7 mouse cellular contexts compared by ENCODE assay signal in genomic region chr16:7136971-7137370, GRCm38 (mm10).
A peak's percentile ranks its signal among the peaks of the same experiment; 100 is the strongest.
DNase-seq lines count a peak whose midpoint lies in the region.

No protein-coding gene starts in this region.

- H3K27ac ChIP-seq in limb, embryonic 10.5 days = no peak overlapping the region

- 62% methylated on average over 1 of the region's 1 CpGs for WGBS in limb, embryonic 10.5 days

- peak; percentile 40 for DNase-seq in layer of hippocampus, adult 9-11 months
- DNase-seq in layer of hippocampus, postnatal 36 days = no peak
- DNase-seq in brain, adult 2 months (ENCODE audit: low read depth, low spot score) = peak; percentile 89
- DNase-seq in gastrocnemius, postnatal 14 days = peak; percentile 65
- DNase-seq in limb, embryonic 10.5 days (ENCODE audit: low spot score) = peak; percentile 36
- peak; percentile 56 for DNase-seq in telencephalon, adult 2 months (ENCODE audit: low read depth, low spot score)
- DNase-seq in spleen, postnatal 4 days (ENCODE audit: low spot score in 2 of 2) = no peak

- no peaks in the 10 kb centered on the region for H3K36me3 ChIP-seq in limb, embryonic 10.5 days

- intact Hi-C loops in gastrocnemius, postnatal 14 days (cut with DNase I; ENCODE audit: low total_unique reads) = no loop called here

- H3K9me3 ChIP-seq in limb, embryonic 10.5 days (replicated peaks) = no peaks in the 10 kb centered on the region

- no peaks in the 10 kb centered on the region for H3K27me3 ChIP-seq in limb, embryonic 10.5 days (ENCODE audit: low read depth, poor library complexity, severe bottlenecking)

- H3K4me3 ChIP-seq in limb, embryonic 10.5 days = no peak overlapping the region

- no peaks in the 10 kb centered on the region for H3K4me1 ChIP-seq in limb, embryonic 10.5 days

Comparison
In these comparisons a context has a peak if more than half of its experiments do, and no peak if none do; other contexts are left out.
1. DNase-seq: peak in layer of hippocampus, adult 9-11 months (single experiment), brain, adult 2 months (single experiment), gastrocnemius, postnatal 14 days (single experiment), limb, embryonic 10.5 days (single experiment) and telencephalon, adult 2 months (single experiment); none in layer of hippocampus, postnatal 36 days (0 of 2) and spleen, postnatal 4 days (0 of 2).